ENCODE assay signal across 8 mouse cellular contexts in the genomic region with DNA sequence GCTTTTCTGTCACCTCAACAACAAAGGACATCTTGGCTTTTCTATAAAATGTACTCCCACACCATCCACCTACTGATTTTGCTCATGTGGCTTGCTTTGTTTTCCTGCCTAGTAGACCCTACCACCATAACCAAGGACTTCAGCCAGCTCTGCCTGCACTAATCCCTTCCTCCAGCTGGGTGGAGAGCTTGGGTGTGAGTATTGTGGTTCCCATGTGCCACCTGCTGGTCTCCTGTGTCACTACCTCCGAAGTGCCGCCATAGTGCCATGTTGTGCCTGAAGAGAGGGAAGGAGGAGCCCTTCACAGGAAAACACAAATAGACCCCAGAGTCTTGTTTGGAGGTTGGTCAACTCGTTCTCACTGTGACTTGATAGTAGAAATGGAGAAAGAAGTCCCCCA.
DNase-seq lines count a peak whose midpoint lies in the region; ATAC-seq lines count a peak whose summit lies in the region.

No protein-coding gene starts in this region.

- H3K9ac ChIP-seq in kidney, embryonic 14.5 days (ENCODE audit: low read depth, low read length), result no peak overlapping the region
- H3K9ac ChIP-seq in limb, embryonic 12.5 days (replicated peaks), result no peak overlapping the region
- no peak overlapping the region for H3K9ac ChIP-seq in neural tube, embryonic 12.5 days

- 4% methylated on average over 3 of the region's 3 CpGs for WGBS in kidney, embryonic 14.5 days
- 15% methylated on average over 3 of the region's 3 CpGs for WGBS in limb, embryonic 12.5 days
- 12% methylated on average over 3 of the region's 3 CpGs for WGBS in neural tube, embryonic 12.5 days

- H3K4me2 ChIP-seq in kidney, embryonic 14.5 days (replicated peaks; ENCODE audit: low read depth, low read length), result no peak overlapping the region
- H3K4me2 ChIP-seq in limb, embryonic 12.5 days, result no peak overlapping the region
- H3K4me2 ChIP-seq in neural tube, embryonic 12.5 days (replicated peaks), result no peak overlapping the region

- no peak overlapping the region for H3K4me3 ChIP-seq in kidney, embryonic 14.5 days (ENCODE audit: low read length)
- H3K4me3 ChIP-seq in limb, embryonic 12.5 days (replicated peaks), result no peak overlapping the region
- H3K4me3 ChIP-seq in neural tube, embryonic 12.5 days, result no peak overlapping the region

- H3K9me3 ChIP-seq in kidney, embryonic 14.5 days (ENCODE audit: control insufficient read depth, low read length), result no peaks in the 10 kb centered on the region
- H3K9me3 ChIP-seq in limb, embryonic 12.5 days, result no peaks in the 10 kb centered on the region
- H3K9me3 ChIP-seq in neural tube, embryonic 12.5 days, result no peaks in the 10 kb centered on the region

- peak; percentile 62 to 63 for DNase-seq in adrenal gland, adult 18-20 months (ENCODE audit: low spot score in 2 of 2)
- DNase-seq in embryo, embryonic 10.5 days (ENCODE audit: low spot score), result peak; percentile 84
- DNase-seq in gastrocnemius, postnatal 25 days, result peak; percentile 27
- peak; percentile 78 for DNase-seq in testis, postnatal 10 days (ENCODE audit: low spot score)

- no peaks in the 10 kb centered on the region for H3K36me3 ChIP-seq in kidney, embryonic 14.5 days (ENCODE audit: control insufficient read depth, insufficient read depth, low read length)
- no peaks in the 10 kb centered on the region for H3K36me3 ChIP-seq in limb, embryonic 12.5 days
- H3K36me3 ChIP-seq in neural tube, embryonic 12.5 days, result no peaks in the 10 kb centered on the region

- H3K27ac ChIP-seq in kidney, embryonic 14.5 days (ENCODE audit: low read depth, low read length), result no peak overlapping the region
- H3K27ac ChIP-seq in limb, embryonic 12.5 days, result no peak overlapping the region
- H3K27ac ChIP-seq in neural tube, embryonic 12.5 days, result no peak overlapping the region

- peak; percentile 90 for ATAC-seq in CD4-positive, CD25-positive, alpha-beta regulatory T cell, adult 4 months
- peak; percentile 78; the same call in 1 of the 2 replicates for ATAC-seq in kidney, embryonic 14.5 days (ENCODE audit: low FRiP score, low TSS enrichment)
- 0 out of 2 replicates have a peak, but pooled peaks have one; percentile 52 for ATAC-seq in limb, embryonic 12.5 days (ENCODE audit: insufficient number of reproducible peaks, insufficient read depth, low FRiP score, low TSS enrichment, low read depth)
- peak; percentile 85 for ATAC-seq in neural tube, embryonic 12.5 days (ENCODE audit: low FRiP score, low read depth)

- H3K4me1 ChIP-seq in kidney, embryonic 14.5 days (ENCODE audit: control insufficient read depth, insufficient read depth, low read length), result no peaks in the 10 kb centered on the region
- peaks cover 9% of the 10 kb centered on the region for H3K4me1 ChIP-seq in limb, embryonic 12.5 days (replicated peaks)
- peaks cover 6% of the 10 kb centered on the region; the same call in 1 of the 2 replicates for H3K4me1 ChIP-seq in neural tube, embryonic 12.5 days

- H3K27me3 ChIP-seq in kidney, embryonic 14.5 days (ENCODE audit: control insufficient read depth, insufficient read depth, low read length), result no peaks in the 10 kb centered on the region
- no peaks in the 10 kb centered on the region; the same call in 1 of the 2 replicates for H3K27me3 ChIP-seq in limb, embryonic 12.5 days
- H3K27me3 ChIP-seq in neural tube, embryonic 12.5 days (replicated peaks), result no peaks in the 10 kb centered on the region

Comparison
In these comparisons a context has a peak if more than half of its experiments do, and no peak if none do; other contexts are left out.
1. DNase-seq: peak in every context shown above with its lines; median percentile 84 in embryo, embryonic 10.5 days; 78 in testis, postnatal 10 days; 62 in adrenal gland, adult 18-20 months; 27 in gastrocnemius, postnatal 25 days.